Mouse (Mus musculus) adrenal gland, adult 8-10 months (tissue): ENCODE measurements around the gene Exoc3l4. TPM values are rescaled to one million over a fixed set of nuclear protein-coding genes. Genes with fewer than 3 reads are reported as not detected.

Experiments
- DNase-seq: peaks from one replicate; pipeline ENCODE4 v3.0.0; 2022
- total RNA-seq, 4 experiments: library from RNA; stranded (reverse); gene quantifications; 2 replicates each; pipeline ENCODE4 v1.2.4; 2022

Gene Exoc3l4
- total RNA-seq, 4 experiments from 2014 or later: 3.2 to 10.0 (median 7.8) TPM

DNA sequence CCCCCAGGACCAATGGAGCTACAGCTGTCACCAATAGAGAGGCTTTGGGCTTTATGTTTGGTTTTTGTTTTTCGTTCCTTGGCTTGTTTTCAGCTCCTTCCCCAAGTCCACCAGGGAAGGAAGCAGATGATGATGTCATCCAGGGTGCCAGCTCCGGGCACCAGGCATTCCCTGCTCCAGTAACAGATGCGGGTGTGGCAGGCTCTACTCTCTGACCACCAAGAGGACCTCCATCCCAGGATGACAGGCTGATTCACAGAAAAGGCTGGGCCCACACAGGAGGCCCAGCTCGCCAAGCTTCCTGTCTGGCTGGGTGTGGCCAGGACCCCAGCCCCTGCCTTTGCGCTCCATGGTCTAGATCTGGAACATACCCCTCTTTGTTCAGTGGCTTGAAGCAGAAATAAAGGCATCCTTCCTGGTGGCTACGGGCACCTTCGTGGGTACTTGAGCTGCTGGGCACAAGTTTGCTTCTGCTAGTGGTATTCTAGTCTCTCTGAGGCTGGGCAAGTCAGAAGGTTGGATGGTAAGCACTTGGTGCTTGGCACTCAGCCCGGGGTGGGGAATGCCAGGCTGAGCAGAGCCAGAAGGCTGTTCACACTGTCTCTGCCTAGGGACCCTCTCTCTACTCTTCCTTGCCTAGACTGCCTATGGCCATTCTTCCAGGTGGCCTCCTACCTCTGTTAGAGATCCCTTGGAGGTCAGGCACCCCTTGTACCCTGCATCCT lies 5.0 kb upstream of the Exoc3l4 start:
- no peak for DNase-seq

DNA sequence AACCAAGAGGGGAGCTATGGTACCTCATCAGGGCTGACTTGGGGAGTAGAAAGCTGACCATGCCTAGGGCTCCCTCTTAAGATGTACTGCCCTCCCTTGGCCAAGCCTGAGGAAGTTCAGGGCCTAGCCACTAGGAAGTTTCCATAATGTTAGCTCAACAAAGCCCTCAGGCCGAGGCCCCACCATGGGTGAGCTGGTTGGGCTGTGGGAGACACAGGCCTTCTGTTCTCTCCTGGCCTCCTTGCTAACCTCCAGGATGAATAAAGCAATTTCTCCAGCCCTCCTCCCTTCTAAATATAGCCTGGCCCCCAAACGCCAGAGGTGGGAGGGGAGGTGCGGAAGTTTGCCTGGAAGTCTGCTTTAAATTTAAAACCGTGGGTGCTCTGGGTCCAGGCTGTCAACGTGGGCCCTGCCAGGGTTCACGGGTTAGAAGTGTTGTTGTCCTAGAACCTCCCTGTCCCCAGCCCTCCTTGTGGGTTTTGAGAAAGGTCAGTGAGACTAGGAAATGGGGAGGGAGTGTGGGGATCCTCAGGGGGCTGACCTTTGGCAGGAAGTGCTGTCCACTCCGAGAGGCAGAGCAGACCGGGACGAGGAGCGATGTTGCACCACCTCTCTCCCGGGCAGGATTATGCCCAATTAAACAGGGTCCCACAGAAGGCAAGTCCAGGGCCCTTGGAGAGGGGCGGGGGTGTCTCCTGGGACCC lies 4.1 kb upstream of the Exoc3l4 start:
- DNase-seq: no peak

DNA sequence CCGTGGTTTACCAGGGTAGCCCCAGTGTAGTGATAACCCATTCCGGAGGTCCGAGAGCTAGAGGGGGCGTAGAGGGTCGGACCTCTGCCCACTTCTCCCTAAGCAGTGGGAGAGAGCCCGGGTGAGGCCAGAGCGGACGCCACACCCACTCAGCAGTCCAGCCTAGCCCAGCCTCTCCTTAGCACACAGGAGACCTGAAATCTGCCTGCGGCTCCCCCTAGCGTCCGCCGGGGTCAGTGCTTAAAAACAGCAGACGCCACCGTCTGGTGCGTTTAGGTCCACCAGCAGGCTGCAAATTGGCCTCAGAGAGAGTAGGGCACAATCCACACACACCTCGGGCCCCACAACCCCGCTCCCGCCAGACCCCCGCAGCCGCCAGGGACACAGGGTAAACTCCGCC lies 3.5 kb upstream of the Exoc3l4 start:
- DNase-seq: peak; percentile 82

DNA sequence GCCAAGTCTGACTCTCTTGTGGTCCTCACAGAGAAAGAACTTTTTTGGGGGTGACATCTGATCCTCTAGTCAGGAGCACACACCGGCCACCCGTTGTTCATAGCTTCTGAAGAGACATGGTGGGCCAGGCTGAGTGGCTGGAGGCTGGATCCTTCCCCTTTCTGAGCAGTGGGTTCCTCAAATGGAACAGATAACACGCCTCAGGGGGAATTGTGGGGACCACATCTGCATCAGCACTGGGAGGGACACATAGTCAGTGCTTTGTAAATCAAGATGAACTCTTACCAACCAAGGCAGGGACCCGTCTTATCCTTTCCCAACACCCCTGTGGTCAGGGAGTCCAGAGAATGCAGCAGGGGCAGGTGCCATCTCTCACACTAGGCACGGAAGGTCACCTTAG lies 3.1 kb downstream of the Exoc3l4 start:
- DNase-seq: no peak

DNA sequence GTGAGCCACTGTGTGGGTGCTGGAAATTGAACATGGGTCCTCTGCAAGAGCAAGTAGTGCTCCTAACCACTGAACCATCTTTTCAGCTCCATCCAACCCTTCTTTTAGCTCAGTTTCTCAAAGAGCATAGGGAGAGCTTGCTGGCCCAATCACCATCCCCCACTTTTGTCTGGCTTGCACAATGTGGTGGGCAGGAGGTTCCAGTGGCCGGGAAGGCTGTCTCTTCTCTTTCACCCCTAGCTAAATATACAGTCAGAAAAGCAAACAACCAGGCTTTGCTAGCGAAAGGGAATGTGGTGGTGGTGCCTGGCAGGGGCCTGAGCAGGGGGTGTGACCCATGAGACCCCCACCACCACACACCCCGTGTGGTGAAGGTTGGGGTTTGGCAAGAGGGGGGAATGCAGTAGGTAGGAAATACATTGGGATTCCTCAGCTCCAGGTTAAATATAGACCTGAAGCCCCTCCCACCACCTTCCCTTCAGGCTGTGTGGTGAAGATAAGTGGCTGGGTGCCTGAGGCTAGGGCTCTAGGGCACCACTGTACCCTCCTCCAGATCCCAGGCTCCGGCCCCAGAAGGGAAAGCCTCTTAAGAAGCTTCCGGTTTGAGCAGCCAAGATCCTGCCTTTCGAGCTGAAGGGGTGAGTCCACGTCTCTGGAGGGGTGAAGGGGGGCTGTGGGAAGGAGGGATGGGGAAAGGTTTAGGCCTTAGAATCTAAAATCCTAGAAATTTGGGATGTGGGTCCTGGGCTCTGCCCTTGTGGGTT lies 4.3 kb downstream of the Exoc3l4 start:
- DNase-seq: no peak

DNA sequence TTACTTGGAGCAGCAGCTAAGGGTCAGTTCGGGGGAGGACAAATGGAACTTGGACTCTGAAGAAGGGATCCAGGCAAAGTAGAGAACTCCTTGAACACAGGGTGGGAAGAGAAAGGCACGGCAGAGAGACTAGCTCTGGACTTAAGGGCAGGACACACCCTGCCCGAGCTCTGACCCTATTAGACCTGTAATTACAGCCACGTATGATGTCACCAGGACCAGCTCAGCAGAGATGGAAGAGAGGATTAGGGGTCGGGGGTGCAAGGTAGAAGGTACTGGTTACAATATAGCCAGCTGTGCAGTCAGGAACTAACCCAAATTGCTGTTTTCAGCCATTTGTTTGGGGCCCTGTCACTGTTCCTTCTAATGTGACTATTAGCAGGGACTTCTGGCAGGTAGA lies 6.0 kb downstream of the Exoc3l4 start:
- DNase-seq: no peak

DNA sequence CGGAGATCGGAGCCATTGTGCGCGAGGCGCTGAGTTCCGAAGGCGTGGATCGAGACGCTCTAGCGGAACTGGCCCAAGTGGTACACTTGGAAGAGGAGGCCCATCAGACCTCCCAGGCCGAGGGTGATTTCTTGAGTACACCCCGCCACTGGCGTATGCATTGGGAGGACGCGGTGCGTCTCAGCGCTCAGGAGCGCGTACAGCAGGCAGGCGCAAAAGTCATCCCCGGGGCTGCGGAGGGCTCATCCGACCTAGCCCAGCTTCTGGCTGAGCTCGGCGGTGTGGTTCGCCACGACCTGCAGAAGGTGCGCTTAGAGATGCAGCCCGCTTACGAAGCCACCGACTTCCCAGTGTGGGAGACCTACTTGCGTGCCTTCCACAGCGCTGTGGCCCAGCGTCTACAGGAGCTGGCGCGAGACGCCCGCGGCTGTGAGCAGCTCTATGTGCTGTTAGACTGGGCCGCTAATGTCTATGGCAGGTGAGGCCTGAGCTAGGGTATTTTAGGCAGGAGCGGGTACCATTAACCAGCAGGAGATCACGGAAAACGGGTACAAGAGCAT lies 6.8 kb downstream of the Exoc3l4 start:
- DNase-seq: no peak

DNA sequence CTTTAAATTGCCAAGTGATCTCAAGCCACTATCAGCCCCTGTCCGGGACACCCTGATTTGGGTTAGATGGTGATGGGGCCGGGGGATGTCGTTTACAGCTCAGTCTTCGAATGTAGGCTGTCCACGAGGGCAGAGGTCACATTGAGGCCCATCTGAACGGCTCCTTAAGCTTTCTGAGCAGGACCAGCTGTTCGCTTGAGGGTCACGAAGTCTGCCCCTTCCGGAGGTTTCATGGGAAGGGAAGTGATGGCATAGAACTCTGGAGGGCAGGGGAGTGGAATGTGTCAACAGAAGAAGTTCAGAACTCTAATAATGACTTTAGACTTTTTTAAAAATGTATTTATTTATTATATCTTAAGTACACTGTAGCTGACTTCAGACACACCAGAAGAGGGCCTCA lies 7.7 kb downstream of the Exoc3l4 start:
- DNase-seq: no peak

DNA sequence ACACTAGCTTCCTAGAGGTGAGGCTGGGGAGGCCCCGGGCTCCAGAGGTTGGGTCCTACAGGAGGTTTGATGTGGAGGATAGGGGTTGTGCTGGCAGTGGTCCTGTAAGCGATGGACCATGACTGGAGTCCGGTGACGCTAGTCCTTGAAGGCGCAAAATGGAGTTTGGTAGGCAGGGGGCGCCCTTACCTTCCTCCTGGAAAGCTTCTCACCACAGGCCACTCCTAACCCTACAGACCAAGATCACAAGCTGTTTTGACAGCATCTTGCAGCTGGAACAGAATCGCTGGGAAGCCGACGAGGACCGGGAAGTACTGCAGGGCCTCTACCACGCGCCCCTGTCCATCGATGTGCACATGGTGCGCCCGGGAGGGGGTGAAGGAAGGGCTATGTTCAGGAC lies 8.4 kb downstream of the Exoc3l4 start:
- peak; percentile 73 for DNase-seq

DNA sequence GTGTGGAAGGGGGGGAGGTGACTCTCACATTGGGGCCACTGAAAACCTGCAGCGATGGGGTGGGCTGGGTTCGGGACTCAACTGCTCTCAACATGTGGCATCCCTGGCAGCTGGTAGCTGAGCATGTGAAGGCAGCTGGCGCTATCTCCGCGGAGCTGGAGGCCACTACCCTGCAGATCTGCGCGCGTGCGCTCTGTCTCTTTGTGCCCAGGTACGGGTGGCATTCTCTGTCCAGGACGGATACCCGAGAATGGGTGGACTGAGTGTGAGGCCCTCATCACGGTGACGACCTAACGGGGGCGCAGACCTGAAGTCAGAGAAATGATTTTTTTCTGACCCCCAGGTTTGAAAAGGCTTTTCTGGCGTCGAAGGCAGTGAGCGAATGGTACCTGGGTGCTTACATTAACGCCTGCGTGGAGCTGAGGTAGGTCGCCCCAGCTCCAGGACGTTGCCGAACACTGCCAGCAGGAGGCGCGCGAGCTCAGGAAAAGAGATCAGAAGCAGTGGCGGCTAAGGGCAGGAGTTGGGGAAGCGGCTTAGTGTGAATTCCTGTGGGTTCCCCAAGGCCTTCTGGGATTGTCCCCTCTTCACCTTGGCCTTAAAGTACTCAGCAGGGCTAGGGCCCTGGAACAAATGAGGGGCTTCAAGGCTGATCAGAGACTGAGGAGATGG lies 9.1 kb downstream of the Exoc3l4 start:
- DNase-seq: peak; percentile 82

DNA sequence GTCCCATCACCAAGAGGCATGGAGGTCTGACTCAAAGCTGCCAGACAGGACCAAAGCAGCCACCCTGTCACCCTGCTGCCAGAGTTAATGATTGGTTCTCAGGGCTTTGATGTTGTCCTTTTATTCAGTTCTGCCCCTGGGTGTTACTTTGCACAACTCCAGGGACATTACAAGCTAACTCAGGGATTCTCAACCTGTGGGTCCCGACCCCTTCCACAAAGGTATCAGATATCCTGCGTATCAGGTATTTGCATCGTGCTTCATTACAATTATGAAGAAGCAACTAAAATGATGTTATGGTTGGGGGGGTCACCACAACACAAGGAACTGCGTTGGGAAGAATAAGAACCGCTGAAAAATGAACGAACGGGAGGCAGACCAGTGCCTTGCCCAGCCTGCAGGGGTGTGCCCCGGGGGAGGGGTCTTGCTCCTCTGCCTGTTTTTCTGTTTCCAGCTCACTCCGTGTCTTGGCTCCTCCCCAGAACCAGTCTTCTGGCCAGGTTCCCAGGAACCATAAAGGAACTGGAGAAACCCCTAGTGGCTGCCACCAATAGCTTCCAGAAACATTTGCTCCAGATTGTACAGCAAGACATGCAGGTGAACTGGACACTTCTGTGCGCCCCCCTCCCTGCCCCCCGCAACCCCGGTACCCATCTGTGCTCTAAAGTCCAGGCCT lies 10.8 kb downstream of the Exoc3l4 start:
- no peak for DNase-seq

DNA sequence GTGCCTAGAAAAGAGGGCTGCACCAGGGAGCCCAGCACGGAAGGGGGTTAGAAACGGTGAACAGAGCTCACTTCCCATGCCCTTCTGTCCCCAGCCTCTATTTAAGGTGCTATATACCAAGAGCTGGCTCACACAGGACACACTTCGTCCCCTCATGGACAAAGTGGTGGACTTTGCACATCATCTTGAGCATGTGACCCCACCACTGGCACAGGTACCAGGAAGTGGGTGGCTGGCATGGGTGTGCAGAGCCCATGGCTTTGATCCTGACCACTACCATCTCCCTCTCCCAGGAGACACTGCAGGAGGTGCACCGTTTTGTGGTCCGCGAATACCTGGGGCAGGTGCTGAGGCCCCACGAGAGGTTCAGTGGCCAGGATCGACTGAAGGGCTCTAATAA lies 11.5 kb downstream of the Exoc3l4 start:
- no peak for DNase-seq

DNA sequence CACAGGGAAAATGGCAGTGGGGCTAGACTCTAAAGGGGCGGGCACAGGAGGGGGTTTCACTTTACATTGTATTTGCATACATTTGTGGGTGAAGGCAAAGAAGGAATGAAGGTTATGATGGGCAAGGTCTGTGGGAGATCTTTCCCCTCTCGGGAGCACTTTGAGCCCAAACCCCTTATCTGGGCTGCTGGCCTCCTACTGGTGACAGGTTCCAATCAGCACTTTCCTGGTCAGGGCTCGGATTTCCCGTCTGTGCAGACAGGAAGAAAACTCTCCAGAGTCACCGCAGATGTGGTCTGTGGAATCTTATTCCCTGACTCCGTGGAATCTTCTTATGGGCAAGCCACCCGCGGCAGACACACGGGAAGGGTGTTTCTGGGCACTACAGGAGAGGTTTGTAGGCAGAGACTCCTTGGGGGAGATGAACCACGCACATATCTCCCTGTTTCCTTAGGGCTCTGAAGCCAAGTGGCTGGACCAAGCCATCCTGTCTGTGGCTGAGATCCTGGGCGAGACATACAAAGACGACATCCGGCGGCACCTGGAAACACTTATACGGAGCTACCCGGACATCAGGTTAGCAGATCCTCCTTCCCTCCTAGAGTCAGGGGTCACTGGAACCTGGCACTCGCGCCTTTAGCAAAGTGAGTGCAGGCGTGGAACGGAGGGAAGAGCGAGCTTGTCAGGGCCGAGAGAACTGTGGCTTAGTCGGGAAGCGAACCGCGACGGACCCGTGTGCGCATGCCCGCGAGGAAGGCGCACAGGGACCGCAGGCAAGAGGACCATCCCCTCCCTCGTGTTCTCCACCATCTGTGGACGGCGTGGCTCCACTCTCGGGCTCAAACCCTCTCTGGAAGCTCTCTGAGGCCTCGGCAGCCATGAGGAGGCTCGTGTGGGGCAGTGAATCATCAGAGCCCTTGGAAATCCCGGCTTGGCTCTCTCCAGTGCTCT lies 12.4 kb downstream of the Exoc3l4 start:
- no peak for DNase-seq

DNA sequence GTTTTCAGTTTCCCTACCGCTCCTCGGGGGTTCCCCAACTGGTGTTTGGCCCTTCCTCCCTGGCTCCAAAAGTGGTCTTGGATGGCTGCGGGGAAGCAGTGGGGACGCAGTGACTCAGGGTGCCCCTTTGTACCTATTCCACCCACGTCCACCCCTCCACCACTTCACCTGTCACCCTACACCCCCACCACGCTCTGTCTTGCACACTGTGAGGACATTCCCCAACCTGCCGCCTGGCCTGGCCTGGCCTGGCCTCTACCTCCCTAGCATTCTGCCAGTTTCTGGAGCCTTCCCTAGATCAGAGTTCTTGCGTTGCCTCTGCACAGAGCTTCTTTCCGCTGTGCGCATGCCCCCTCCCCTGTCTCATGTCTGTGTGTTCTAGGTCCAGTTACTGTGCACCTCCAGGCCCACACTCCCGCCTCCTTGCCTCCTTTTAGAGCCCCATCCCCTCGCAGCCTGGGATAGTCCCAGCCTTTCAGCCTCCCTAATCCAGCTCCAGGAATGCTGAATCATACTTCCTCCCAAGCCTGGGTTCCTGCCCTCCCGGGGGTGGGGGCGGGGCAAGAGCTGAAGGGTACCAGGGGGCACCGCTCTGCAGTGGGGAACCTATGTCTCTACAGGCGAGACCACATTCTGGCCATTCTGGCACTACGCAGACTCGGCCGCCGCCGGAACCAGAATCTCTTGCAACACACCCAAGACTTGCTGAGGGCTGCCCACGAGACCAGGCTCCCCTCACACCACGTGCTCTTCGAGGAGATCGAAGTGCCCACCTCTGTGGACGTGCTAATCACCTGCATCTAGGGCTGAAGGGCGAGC lies 13.4 kb downstream of the Exoc3l4 start:
- no peak for DNase-seq

DNA sequence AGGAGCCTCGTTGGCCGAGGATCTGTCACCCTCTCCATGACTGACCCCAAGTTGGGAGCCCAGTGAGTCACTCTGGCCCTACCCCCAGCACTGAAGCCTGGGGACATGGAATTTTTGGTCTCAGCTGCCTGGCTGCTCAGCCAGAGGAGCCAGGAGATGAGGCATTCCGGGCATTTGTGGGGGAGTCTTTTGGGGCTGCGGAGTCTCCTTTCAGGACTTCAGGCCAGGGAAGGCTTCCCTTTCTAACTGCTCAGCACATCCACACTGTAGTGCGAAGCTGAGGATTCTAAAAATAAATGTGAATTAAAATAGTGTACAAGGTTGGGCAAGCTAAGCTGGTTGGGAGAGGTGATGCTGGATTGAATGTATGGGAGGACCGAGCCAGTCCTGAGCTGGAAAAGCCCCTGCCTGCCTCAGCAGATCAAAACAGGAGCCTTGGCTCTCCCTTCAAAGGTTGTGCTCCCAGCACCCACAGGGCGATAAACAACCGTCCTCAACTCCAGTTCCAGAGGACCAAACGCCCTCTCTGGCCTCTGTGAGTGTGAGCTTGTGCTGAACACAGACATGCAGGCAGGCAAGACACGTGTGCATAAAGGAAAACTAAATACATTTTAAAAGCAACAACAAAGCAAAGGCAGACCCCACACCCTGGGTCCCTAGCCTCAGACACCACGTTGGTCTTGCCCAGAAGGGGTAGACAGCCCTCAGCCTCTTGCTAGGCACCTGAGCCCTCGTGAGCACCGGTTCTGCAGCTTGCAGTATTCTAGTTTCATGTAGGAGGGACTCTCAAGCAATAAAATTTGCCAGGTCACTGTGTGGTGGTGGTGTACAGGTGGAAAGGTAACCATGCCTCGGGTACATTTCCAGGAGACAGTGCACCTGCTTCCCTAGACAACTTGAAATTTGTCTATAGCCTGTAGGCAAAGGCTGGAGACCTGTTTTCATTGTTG lies 14.3 kb downstream of the Exoc3l4 start:
- DNase-seq: no peak

DNA sequence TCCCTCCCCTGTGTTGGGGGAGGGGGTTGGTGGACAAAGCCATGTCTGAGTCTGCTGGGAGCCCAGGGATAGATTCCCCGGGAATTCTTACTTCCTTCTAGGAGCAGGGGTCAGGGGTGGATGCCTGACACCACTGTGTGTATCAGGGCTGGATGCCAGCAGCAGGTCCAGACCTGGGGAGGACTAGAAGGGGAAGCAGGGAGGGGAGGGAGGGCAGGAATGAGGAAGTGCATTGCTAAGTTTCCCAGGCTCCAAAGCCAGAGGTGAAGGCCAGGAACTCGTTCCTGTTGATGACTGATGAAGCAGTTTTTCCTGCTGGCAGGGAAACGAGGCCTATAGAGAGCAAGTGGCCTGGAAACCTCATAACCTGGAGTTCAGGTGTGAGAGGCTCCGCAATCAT lies 15.3 kb downstream of the Exoc3l4 start:
- DNase-seq: no peak

DNA sequence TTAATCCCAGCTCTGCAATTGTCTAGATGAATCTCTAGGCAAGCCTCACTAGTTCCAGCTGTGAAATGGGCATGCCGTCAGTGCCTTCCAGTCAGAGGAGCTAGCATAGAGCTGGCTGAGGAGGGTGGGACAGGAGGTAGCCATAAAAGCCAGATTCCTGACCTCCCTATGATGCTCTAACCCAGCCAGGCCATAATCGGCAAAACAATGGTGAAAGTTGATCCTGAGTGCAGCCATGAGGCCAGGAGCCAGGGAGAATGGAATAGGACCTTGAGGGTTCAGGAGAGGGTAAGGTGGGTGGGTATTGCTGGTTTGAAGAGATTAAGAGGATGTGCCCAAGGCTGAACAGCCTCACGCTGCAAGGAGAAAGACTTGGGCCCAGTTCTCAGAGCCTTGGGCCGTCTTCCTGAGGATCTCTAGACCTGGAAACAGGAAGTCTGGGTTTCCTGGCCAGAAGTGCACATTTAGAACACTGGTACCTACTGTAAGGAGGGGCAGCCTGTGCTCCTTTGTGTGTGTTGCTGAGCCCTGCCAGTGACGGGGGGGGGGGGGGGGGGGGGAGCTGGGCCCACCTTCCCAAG lies 16.0 kb downstream of the Exoc3l4 start:
- no peak for DNase-seq

DNA sequence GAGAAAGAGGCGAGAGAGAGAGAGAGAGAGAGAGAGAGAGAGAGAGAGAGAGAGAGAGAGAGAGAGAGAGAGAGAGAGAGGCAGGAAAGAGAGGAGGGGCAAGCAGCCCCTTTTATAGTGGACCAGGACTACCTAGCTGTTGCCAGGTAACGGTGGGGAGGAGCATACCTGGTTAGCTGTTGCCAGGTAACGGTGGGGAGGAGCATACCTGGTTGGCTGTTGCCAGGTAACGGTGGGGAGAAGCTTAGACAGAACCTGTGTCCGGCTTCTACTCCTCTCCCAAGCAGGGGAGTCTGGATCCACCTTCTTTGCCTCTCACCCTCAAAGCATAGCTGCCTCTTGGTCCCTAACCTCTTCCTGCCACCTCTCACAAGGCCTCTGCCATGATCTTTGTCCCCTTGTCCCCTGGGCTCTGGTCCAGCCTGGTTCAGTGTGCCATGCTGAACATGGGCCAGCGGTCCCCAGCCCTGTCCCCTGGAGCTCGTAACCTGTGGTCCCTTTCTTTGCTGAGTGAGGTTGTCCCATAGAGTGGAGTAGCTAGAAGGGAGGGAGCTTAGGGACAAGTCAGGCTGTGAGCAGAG lies 17.4 kb downstream of the Exoc3l4 start:
- DNase-seq: no peak
